Mouse (Mus musculus) CH12.LX (cell line): Measurements from ENCODE around the gene Ctc1. TPM values are rescaled to one million over a fixed set of nuclear protein-coding genes. Genes with fewer than 3 reads are reported as not detected.
A peak's percentile ranks its signal among the peaks of the same experiment; 100 is the strongest.

Experiments used
- DNase-seq: peaks from one replicate; pipeline ENCODE4 v3.0.0-alpha.2; 2013; ENCODE audit errors: extremely low read depth
- H3K27ac ChIP-seq: 2 replicates; pipeline ENCODE4 v1.5.1; 2012; ENCODE audit warnings: low read depth, mild to moderate bottlenecking, control low read depth, moderate library complexity; ENCODE audit not compliant: insufficient read depth
- H3K27me3 ChIP-seq: replicated peaks from 2 replicates; pipeline ENCODE3; 2012; ENCODE audit warnings: inconsistent platforms
- H3K36me3 ChIP-seq, 2 experiments: replicated peaks in 1 of 2; 2 replicates each; pipeline versions ENCODE3 to v1.6.1; 2012; ENCODE audit warnings: inconsistent platforms in 1 of 2, low read length in 1 of 2, mild to moderate bottlenecking in 1 of 2, mixed read lengths in 1 of 2, moderate library complexity in 1 of 2; ENCODE audit not compliant: control insufficient read depth in 1 of 2, insufficient read depth in 1 of 2
- H3K4me1 ChIP-seq, 2 experiments: 2 replicates each; pipeline ENCODE4 v1.6.1; 2012; ENCODE audit warnings: inconsistent platforms in 1 of 2, moderate library complexity in 1 of 2; ENCODE audit not compliant: insufficient read depth in 2 of 2, control insufficient read depth in 1 of 2
- H3K4me2 ChIP-seq: 2 replicates; pipeline ENCODE4 v1.6.1; 2012; ENCODE audit warnings: low read depth, mild to moderate bottlenecking, control low read depth; ENCODE audit not compliant: poor library complexity, insufficient read depth, severe bottlenecking
- H3K4me3 ChIP-seq, 3 experiments: fragments of 150-350 bp in 1 of 3; sonication (generic) in 1 of 3; replicated peaks in 1 of 3; 2 replicates each; pipeline versions ENCODE3 to v1.5.1; 2011 to 2012; ENCODE audit warnings: low read depth in 2 of 3, low read length in 2 of 3, mild to moderate bottlenecking in 2 of 3, moderate library complexity in 2 of 3, control low read depth in 1 of 3, improper control_type of control experiment in 1 of 3, inconsistent platforms in 1 of 3, mixed read lengths in 1 of 3; ENCODE audit not compliant: poor library complexity in 1 of 3
- H3K79me2 ChIP-seq: replicated peaks from 2 replicates; pipeline ENCODE4 v1.6.1; 2012; ENCODE audit warnings: mild to moderate bottlenecking, moderate library complexity; ENCODE audit not compliant: control insufficient read depth, poor library complexity, insufficient read depth, severe bottlenecking; ENCODE audit errors: extremely low read depth
- H3K9ac ChIP-seq: 2 replicates; pipeline ENCODE4 v1.6.1; 2012; ENCODE audit warnings: low read depth, mild to moderate bottlenecking, control low read depth, moderate library complexity; ENCODE audit not compliant: insufficient read depth
- H3K9me3 ChIP-seq: replicated peaks from 2 replicates; pipeline ENCODE3; 2012; ENCODE audit warnings: low read length, inconsistent platforms, mixed read lengths
- BHLHE40 ChIP-seq: IDR thresholded peaks from 2 replicates; pipeline ENCODE4 v1.6.1; 2011; ENCODE audit warnings: mild to moderate bottlenecking, low read depth, low read length, improper control_type of control experiment
- CHD1 ChIP-seq: IDR thresholded peaks from 2 replicates; pipeline ENCODE4 v1.6.1; 2012; ENCODE audit warnings: low read depth, low read length, improper control_type of control experiment, inconsistent platforms
- HCFC1 ChIP-seq: IDR thresholded peaks from 2 replicates; pipeline ENCODE4 v1.6.1; 2012; ENCODE audit warnings: low read depth, mild to moderate bottlenecking, inconsistent platforms, low read length, improper control_type of control experiment
- IRF4 ChIP-seq: IDR thresholded peaks from 2 replicates; pipeline ENCODE4 v1.6.1; 2014; ENCODE audit warnings: low read depth, mild to moderate bottlenecking, inconsistent platforms, low read length, improper control_type of control experiment
- JUND ChIP-seq: conservative IDR thresholded peaks from 2 replicates; pipeline ENCODE4 v1.6.1; 2011; ENCODE audit warnings: low read depth, low read length, improper control_type of control experiment
- KAT2A ChIP-seq: IDR thresholded peaks from 2 replicates; pipeline ENCODE4 v1.6.1; 2012; ENCODE audit warnings: low read length, improper control_type of control experiment, inconsistent platforms; ENCODE audit not compliant: insufficient replicate concordance
- MAFK ChIP-seq: IDR thresholded peaks from 2 replicates; pipeline ENCODE4 v1.6.1; 2011; ENCODE audit warnings: low read length, improper control_type of control experiment; ENCODE audit not compliant: insufficient replicate concordance
- MAZ ChIP-seq: IDR thresholded peaks from 2 replicates; pipeline ENCODE4 v1.6.1; 2012; ENCODE audit warnings: low read depth, mild to moderate bottlenecking, inconsistent platforms, low read length, improper control_type of control experiment, moderate library complexity
- MXI1 ChIP-seq: IDR thresholded peaks from 2 replicates; pipeline ENCODE4 v1.6.1; 2011; ENCODE audit warnings: mild to moderate bottlenecking, low read depth, low read length, improper control_type of control experiment
- MYC ChIP-seq: IDR thresholded peaks from 2 replicates; pipeline ENCODE4 v1.6.1; 2011; ENCODE audit warnings: low read depth, mild to moderate bottlenecking, improper control_type of control experiment, low read length
- NELFE ChIP-seq: IDR thresholded peaks from 2 replicates; pipeline ENCODE4 v1.6.1; 2011; ENCODE audit warnings: low read depth, low read length, improper control_type of control experiment
- PAX5 ChIP-seq: IDR thresholded peaks from 2 replicates; pipeline ENCODE4 v1.6.1; 2012; ENCODE audit warnings: low read length, inconsistent platforms, mixed read lengths
- POLR2A ChIP-seq: IDR thresholded peaks from 2 replicates; pipeline ENCODE4 v1.6.1; 2011; ENCODE audit warnings: low read depth, mild to moderate bottlenecking, improper control_type of control experiment, low read length
- SIN3A ChIP-seq: IDR thresholded peaks from 2 replicates; pipeline ENCODE4 v1.6.1; 2012; ENCODE audit warnings: low read length, improper control_type of control experiment, inconsistent platforms
- SMC3 ChIP-seq: IDR thresholded peaks from 2 replicates; pipeline ENCODE4 v1.6.1; 2011; ENCODE audit warnings: low read depth, low read length, improper control_type of control experiment
- TBP ChIP-seq: conservative IDR thresholded peaks from 2 replicates; pipeline ENCODE4 v1.6.1; 2011; ENCODE audit warnings: low read depth, low read length, improper control_type of control experiment
- UBTF ChIP-seq: IDR thresholded peaks from 2 replicates; pipeline ENCODE4 v1.6.1; 2012; ENCODE audit warnings: low read depth, mild to moderate bottlenecking, inconsistent platforms, low read length, improper control_type of control experiment, moderate library complexity
- USF2 ChIP-seq: conservative IDR thresholded peaks from 2 replicates; pipeline ENCODE4 v1.6.1; 2011; ENCODE audit warnings: low read depth, low read length, improper control_type of control experiment
- ZKSCAN1 ChIP-seq: IDR thresholded peaks from 2 replicates; pipeline ENCODE4 v1.6.1; 2012; ENCODE audit warnings: low read depth, inconsistent platforms, low read length, improper control_type of control experiment, borderline replicate concordance
- dilution Hi-C: fragments of 300-500 bp; cut with MboI; formaldehyde crosslinking; loops from 2 replicates; pipeline ENCODE4 v1.14.3; 2020; ENCODE audit warnings: low sequenced_read_pairs; ENCODE audit not compliant: extremely low pct_unique_long_range_greater_than_20kb, extremely low pct_ligation_motif_present
- in situ Hi-C: fragments of 300-500 bp; cut with MboI; formaldehyde crosslinking; loops from 3 replicates; pipeline ENCODE4 v1.14.3; 2019; ENCODE audit warnings: low sequenced_read_pairs, low pct_ligation_motif_present, low pct_unique_long_range_greater_than_20kb, mixed read lengths
- polyA plus RNA-seq: library from polyadenylated mRNA; unstranded; fragments of >175 nt; gene quantifications from 2 replicates; pipeline ENCODE4 v1.2.1, GENCODE M21; 2012; ENCODE audit warnings: low read depth; ENCODE audit not compliant: insufficient read length
- total RNA-seq, 2 experiments: library from RNA; depleted of rRNA; stranded (reverse); fragments of 300-350 nt in 1 of 2; fragments of >200 nt in 1 of 2; gene quantifications; 2 replicates each; pipeline ENCODE4 v1.2.3; 2012 to 2014

Ctc1 gene
- total and polyA plus RNA-seq, 3 experiments = 20.5 to 69.8 (median 44.8) TPM

- peak; percentile 95 for DNase-seq
- H3K36me3 ChIP-seq = peaks cover 31 to 36% of the 10 kb centered on the region in 2 experiments
- dilution Hi-C loops = no loop called here
- H3K4me2 ChIP-seq = peak within 1 kb of the TSS; percentile 94
- in situ Hi-C loops = no loop called here
- H3K9me3 ChIP-seq = no peaks in the 10 kb centered on the region
- peaks cover 51% of the 10 kb centered on the region for H3K79me2 ChIP-seq
- H3K9ac ChIP-seq = peak within 1 kb of the TSS; percentile 75
- H3K4me1 ChIP-seq = peaks cover 20 to 60% of the 10 kb centered on the region in 2 experiments
- H3K4me3 ChIP-seq = peak within 1 kb of the TSS; percentile 73 to 90 (median 86)
- peak within 1 kb of the TSS; percentile 79 for H3K27ac ChIP-seq
- H3K27me3 ChIP-seq = no peaks in the 10 kb centered on the region
- TF ChIP-seq NELFE (no peak), POLR2A (peak; percentile 96), MXI1 (peak; percentile 39; the same call in 1 of the 2 replicates), IRF4 (no peak), MAZ (0 out of 2 replicates have a peak, but pooled peaks have one; percentile 4), MYC (no peak), HCFC1 (peak; percentile 7; the same call in 1 of the 2 replicates), JUND (no peak), CHD1 (peak; percentile 79; the same call in 1 of the 2 replicates), PAX5 (no peak), SMC3 (no peak), BHLHE40 (no peak), MAFK (no peak), UBTF (peak; percentile 88; the same call in 1 of the 2 replicates), SIN3A (no peak), ZKSCAN1 (no peak), TBP (peak; percentile 86), USF2 (no peak)
These were observed 30.1 kb downstream of the Ctc1 start, which contains the start of gene Aurkb for GRCm38 (mm10) chr11:69045531-69046394. Gene Aurkb, plus strand, starts transcription at chr11:69045647.

- Histone ChIP-seq H3K9me3 (no peaks in the 10 kb centered on the region), H3K9ac (peak overlapping the region; percentile 75), H3K4me3 (peak overlapping the region; percentile 73 to 90 (median 86)), H3K4me2 (peak overlapping the region; percentile 93), H3K36me3 (peaks cover 36 to 42% of the 10 kb centered on the region in 2 experiments), H3K27ac (peak overlapping the region; percentile 42)
- no peak for DNase-seq
- in situ Hi-C loops (no loop called here), dilution Hi-C loops (no loop called here)
- TF ChIP-seq KAT2A (no peak), CHD1 (peak; percentile 58; the same call in 1 of the 2 replicates), MAZ (no peak), SMC3 (no peak)
- TF ChIP-seq, all 38 proteins: peak for 1
- Histone ChIP-seq H3K27me3 (no peaks in the 10 kb centered on the region), H3K4me1 (peaks cover 20 to 66% of the 10 kb centered on the region in 2 experiments), H3K79me2 (peaks cover 55% of the 10 kb centered on the region)
These were observed 30.7 kb downstream of the Ctc1 start for GRCm38 (mm10) chr11:69046395-69046774.
